Mouse (Mus musculus): ENCODE measurements around the gene Cplane1. TPM values are rescaled to one million over a fixed set of nuclear protein-coding genes. Genes with fewer than 3 reads are reported as not detected.

Gene Cplane1
- polyA plus RNA-seq, 2 experiments: 0.54 to 0.70 TPM

- ATAC-seq (ENCODE audit: insufficient read depth) (no peak), DNase-seq (ENCODE audit: low read depth in 3 of 3, low spot score in 3 of 3) (no peak)
- H3K27me3 ChIP-seq (ENCODE audit: control insufficient read depth, insufficient read depth, low read length): no peaks in the 10 kb centered on the region
- H3K9ac ChIP-seq (replicated peaks): no peak overlapping the region
- WGBS (ENCODE audit: insufficient replicate concordance): 49% methylated on average over 1 of the region's 1 CpGs
- no peak for TF ChIP-seq EP300 (IDR thresholded peaks at IDR 0.05; ENCODE audit: low read depth)
- TF ChIP-seq CTCF (IDR thresholded peaks at IDR 0.05; ENCODE audit: low read depth): no peak
- H3K4me2 ChIP-seq (ENCODE audit: low read depth): no peak overlapping the region
- H3K4me1 ChIP-seq (replicated peaks; ENCODE audit: control insufficient read depth in 2 of 2, insufficient read depth in 2 of 2, low read length in 1 of 2): no peaks in the 10 kb centered on the region
- no peak overlapping the region for H3K27ac ChIP-seq
- no peak overlapping the region for H3K4me3 ChIP-seq (ENCODE audit: insufficient read depth in 1 of 2, low read depth in 2 of 2, low read length in 2 of 2)
- H3K36me3 ChIP-seq (replicated peaks; ENCODE audit: control insufficient read depth, insufficient read depth, low read depth): peaks cover 26% of the 10 kb centered on the region
- no peaks in the 10 kb centered on the region for H3K9me3 ChIP-seq (ENCODE audit: control insufficient read depth, low read length)
Observed at GRCm38 (mm10) chr15:8161841-8162240, 7.1 kb upstream of the Cplane1 start.

- H3K4me3 ChIP-seq (ENCODE audit: insufficient read depth in 1 of 2, low read depth in 2 of 2, low read length in 2 of 2): peak overlapping the region; percentile 72 to 77
- H3K9me3 ChIP-seq (ENCODE audit: control insufficient read depth, low read length): no peaks in the 10 kb centered on the region
- H3K36me3 ChIP-seq (replicated peaks; ENCODE audit: control insufficient read depth, insufficient read depth, low read depth): no peaks in the 10 kb centered on the region
- H3K9ac ChIP-seq (replicated peaks): peak overlapping the region; percentile 60
- TF ChIP-seq CTCF (IDR thresholded peaks at IDR 0.05; ENCODE audit: low read depth) (no peak), EP300 (IDR thresholded peaks at IDR 0.05; ENCODE audit: low read depth) (no peak)
- no peak overlapping the region for H3K27ac ChIP-seq
- no peak for DNase-seq (ENCODE audit: low read depth in 3 of 3, low spot score in 3 of 3)
- peaks cover 0 to 6% of the 10 kb centered on the region in 2 experiments; a peak in 2 of 4 replicates for H3K4me1 ChIP-seq (replicated peaks; ENCODE audit: control insufficient read depth in 2 of 2, insufficient read depth in 2 of 2, low read length in 1 of 2)
- peak overlapping the region; percentile 98 for H3K4me2 ChIP-seq (ENCODE audit: low read depth)
- WGBS (ENCODE audit: insufficient replicate concordance): under 1% methylated on average over 25 of the region's 25 CpGs
- peak; percentile 49 for ATAC-seq (ENCODE audit: insufficient read depth)
- H3K27me3 ChIP-seq (ENCODE audit: control insufficient read depth, insufficient read depth, low read length): no peaks in the 10 kb centered on the region
Observed at GRCm38 (mm10) chr15:8169266-8169746, 400 bp downstream of the Cplane1 start.

- TF ChIP-seq CTCF (IDR thresholded peaks at IDR 0.05; ENCODE audit: low read depth): no peak
- no peak for TF ChIP-seq EP300 (IDR thresholded peaks at IDR 0.05; ENCODE audit: low read depth)
- Histone ChIP-seq H3K9ac (replicated peaks) (no peak overlapping the region), H3K4me2 (ENCODE audit: low read depth) (no peak overlapping the region), H3K9me3 (ENCODE audit: control insufficient read depth, low read length) (no peaks in the 10 kb centered on the region), H3K4me1 (replicated peaks; ENCODE audit: control insufficient read depth in 2 of 2, insufficient read depth in 2 of 2, low read length in 1 of 2) (no peaks in the 10 kb centered on the region), H3K36me3 (replicated peaks; ENCODE audit: control insufficient read depth, insufficient read depth, low read depth) (no peaks in the 10 kb centered on the region), H3K27me3 (ENCODE audit: control insufficient read depth, insufficient read depth, low read length) (no peaks in the 10 kb centered on the region), H3K4me3 (ENCODE audit: insufficient read depth in 1 of 2, low read depth in 2 of 2, low read length in 2 of 2) (no peak overlapping the region), H3K27ac (no peak overlapping the region)
- DNase-seq (ENCODE audit: low read depth in 3 of 3, low spot score in 3 of 3) (no peak), ATAC-seq (ENCODE audit: insufficient read depth) (no peak)
- 72% methylated on average over 3 of the region's 3 CpGs for WGBS (ENCODE audit: insufficient replicate concordance)
Observed at GRCm38 (mm10) chr15:8189563-8189962, 20.7 kb downstream of the Cplane1 start.

GRCm38 (mm10) chr15:8190435-8190834, 21.5 kb downstream of the Cplane1 start:
- no peaks in the 10 kb centered on the region for H3K27me3 ChIP-seq (ENCODE audit: control insufficient read depth, insufficient read depth, low read length)
- H3K27ac ChIP-seq: no peak overlapping the region
- H3K9me3 ChIP-seq (ENCODE audit: control insufficient read depth, low read length): no peaks in the 10 kb centered on the region
- 74% methylated on average over 3 of the region's 3 CpGs for WGBS (ENCODE audit: insufficient replicate concordance)
- no peak overlapping the region for H3K9ac ChIP-seq (replicated peaks)
- no peaks in the 10 kb centered on the region for H3K36me3 ChIP-seq (replicated peaks; ENCODE audit: control insufficient read depth, insufficient read depth, low read depth)
- no peak for ATAC-seq (ENCODE audit: insufficient read depth)
- no peak overlapping the region for H3K4me2 ChIP-seq (ENCODE audit: low read depth)
- TF ChIP-seq EP300 (IDR thresholded peaks at IDR 0.05; ENCODE audit: low read depth) (no peak), CTCF (IDR thresholded peaks at IDR 0.05; ENCODE audit: low read depth) (no peak)
- H3K4me1 ChIP-seq (replicated peaks; ENCODE audit: control insufficient read depth in 2 of 2, insufficient read depth in 2 of 2, low read length in 1 of 2): no peaks in the 10 kb centered on the region
- H3K4me3 ChIP-seq (ENCODE audit: insufficient read depth in 1 of 2, low read depth in 2 of 2, low read length in 2 of 2): no peak overlapping the region
- no peak for DNase-seq (ENCODE audit: low read depth in 3 of 3, low spot score in 3 of 3)

- Histone ChIP-seq H3K27me3 (ENCODE audit: control insufficient read depth, insufficient read depth, low read length) (no peaks in the 10 kb centered on the region), H3K9ac (replicated peaks) (no peak overlapping the region), H3K27ac (no peak overlapping the region), H3K4me3 (ENCODE audit: insufficient read depth in 1 of 2, low read depth in 2 of 2, low read length in 2 of 2) (no peak overlapping the region), H3K36me3 (replicated peaks; ENCODE audit: control insufficient read depth, insufficient read depth, low read depth) (no peaks in the 10 kb centered on the region), H3K4me2 (ENCODE audit: low read depth) (no peak overlapping the region), H3K9me3 (ENCODE audit: control insufficient read depth, low read length) (no peaks in the 10 kb centered on the region), H3K4me1 (replicated peaks; ENCODE audit: control insufficient read depth in 2 of 2, insufficient read depth in 2 of 2, low read length in 1 of 2) (no peaks in the 10 kb centered on the region)
- ATAC-seq (ENCODE audit: insufficient read depth) (no peak), DNase-seq (ENCODE audit: low read depth in 3 of 3, low spot score in 3 of 3) (no peak)
- TF ChIP-seq EP300 (IDR thresholded peaks at IDR 0.05; ENCODE audit: low read depth) (no peak), CTCF (IDR thresholded peaks at IDR 0.05; ENCODE audit: low read depth) (peak; percentile 53)
Observed at GRCm38 (mm10) chr15:8200317-8200716, 31.4 kb downstream of the Cplane1 start.
